7 mouse cellular contexts compared by ENCODE assay signal in genomic region chr2:90782901-90783486, GRCm38 (mm10). TPM values are rescaled to one million over a fixed set of nuclear protein-coding genes. Genes with fewer than 3 reads are reported as not detected.
DNase-seq lines count a peak whose midpoint lies in the region; ATAC-seq lines count a peak whose summit lies in the region.

No protein-coding gene starts in this region.

- peak overlapping the region; percentile 97 for H3K4me2 ChIP-seq in embryonic facial prominence, embryonic 12.5 days (replicated peaks)
- peak overlapping the region; percentile 71 for H3K4me2 ChIP-seq in liver, embryonic 12.5 days
- H3K4me2 ChIP-seq in neural tube, embryonic 11.5 days (ENCODE audit: low read depth): peak overlapping the region; percentile 63

- peak; percentile 26 for DNase-seq in Muller cell, postnatal 12 days (ENCODE audit: inconsistent ontology term)
- peak; percentile 19 for DNase-seq in adrenal gland, adult 8-10 months
- peak; percentile 16 to 21 for DNase-seq in heart, postnatal 36 days
- DNase-seq in neural tube, embryonic 11.5 days (ENCODE audit: low spot score): peak; percentile 29
- no peak for DNase-seq in frontal cortex, postnatal 10 days (ENCODE audit: low spot score in 2 of 2)

- peaks cover 30% of the 10 kb centered on the region for H3K36me3 ChIP-seq in embryonic facial prominence, embryonic 12.5 days
- H3K36me3 ChIP-seq in liver, embryonic 12.5 days: peaks cover 33% of the 10 kb centered on the region
- peaks cover 7% of the 10 kb centered on the region for H3K36me3 ChIP-seq in neural tube, embryonic 11.5 days (ENCODE audit: control insufficient read depth, insufficient read depth, low read length)

- ATAC-seq in embryonic facial prominence, embryonic 12.5 days (ENCODE audit: insufficient number of reproducible peaks, insufficient read depth, low FRiP score, low TSS enrichment): peak; percentile 53; the same call in 1 of the 2 replicates
- peak; percentile 47; the same call in 1 of the 2 replicates for ATAC-seq in liver, embryonic 12.5 days
- peak; percentile 49; the same call in 1 of the 2 replicates for ATAC-seq in neural tube, embryonic 11.5 days (ENCODE audit: insufficient read depth, low FRiP score, low TSS enrichment)

- no peaks in the 10 kb centered on the region for H3K27me3 ChIP-seq in embryonic facial prominence, embryonic 12.5 days
- peaks cover 34% of the 10 kb centered on the region for H3K27me3 ChIP-seq in liver, embryonic 12.5 days (replicated peaks)
- no peaks in the 10 kb centered on the region for H3K27me3 ChIP-seq in neural tube, embryonic 11.5 days (ENCODE audit: control insufficient read depth, insufficient read depth, low read length)

- no peaks in the 10 kb centered on the region for H3K9me3 ChIP-seq in embryonic facial prominence, embryonic 12.5 days
- no peaks in the 10 kb centered on the region for H3K9me3 ChIP-seq in liver, embryonic 12.5 days (replicated peaks)
- H3K9me3 ChIP-seq in neural tube, embryonic 11.5 days (ENCODE audit: control insufficient read depth, low read length): no peaks in the 10 kb centered on the region

- H3K4me1 ChIP-seq in embryonic facial prominence, embryonic 12.5 days: peaks cover 12% of the 10 kb centered on the region
- peaks cover 12% of the 10 kb centered on the region for H3K4me1 ChIP-seq in liver, embryonic 12.5 days
- peaks cover 4% of the 10 kb centered on the region; the same call in 1 of the 2 replicates for H3K4me1 ChIP-seq in neural tube, embryonic 11.5 days (ENCODE audit: control insufficient read depth, insufficient read depth, low read length)

- H3K9ac ChIP-seq in embryonic facial prominence, embryonic 12.5 days: peak overlapping the region; percentile 44; the same call in 1 of the 2 replicates
- H3K9ac ChIP-seq in liver, embryonic 12.5 days: peak overlapping the region; percentile 42
- peak overlapping the region; percentile 35 for H3K9ac ChIP-seq in neural tube, embryonic 11.5 days (ENCODE audit: low read length)

- intact Hi-C loops in heart, postnatal 36 days (cut with DNase I): no loop called here

- H3K27ac ChIP-seq in embryonic facial prominence, embryonic 12.5 days: no peak overlapping the region
- H3K27ac ChIP-seq in liver, embryonic 12.5 days: no peak overlapping the region
- H3K27ac ChIP-seq in neural tube, embryonic 11.5 days (ENCODE audit: low read depth, low read length): no peak overlapping the region

- peak overlapping the region; percentile 46 for H3K4me3 ChIP-seq in embryonic facial prominence, embryonic 12.5 days
- peak overlapping the region; percentile 44 for H3K4me3 ChIP-seq in liver, embryonic 12.5 days
- H3K4me3 ChIP-seq in neural tube, embryonic 11.5 days (ENCODE audit: low read depth, low read length): peak overlapping the region; percentile 26

- WGBS in embryonic facial prominence, embryonic 12.5 days: 2% methylated on average over 27 of the region's 29 CpGs
- WGBS in liver, embryonic 12.5 days (ENCODE audit: insufficient replicate concordance): 4% methylated on average over 29 of the region's 29 CpGs
- 2% methylated on average over 28 of the region's 29 CpGs for WGBS in neural tube, embryonic 11.5 days

RNA-seq across cellular contexts. Expression of gene Agbl2, which starts 0.5 kb away (rescaled TPM):
- 1 to 10 TPM in 2 of 4 experiments, under 1 TPM in 2; 0.78 to 1.0 (median 1.00) TPM for total RNA-seq in adrenal gland, adult 8-10 months (2022)
- polyA plus RNA-seq in embryonic facial prominence, embryonic 12.5 days (2016; fragmentation: Nextera tagmentation; extraction: Ambion mirVana): 0.98 and 1.1 TPM in 2 replicates
- total RNA-seq in heart, postnatal 36 days (2021): 1 to 10 TPM in 1 of 2 experiments, under 1 TPM in 1; 1.00 to 1.0 TPM
- 0.07 TPM in 2 replicates for polyA plus RNA-seq in liver, embryonic 12.5 days (2016; fragmentation: Nextera tagmentation; extraction: Ambion mirVana)
- polyA plus RNA-seq in neural tube, embryonic 11.5 days (2014; fragmentation: Nextera tagmentation; extraction: Ambion mirVana): 0.37 and 0.64 TPM in 2 replicates

RNA-seq across cellular contexts. Expression of gene Fnbp4, which starts 37.8 kb away (rescaled TPM):
- 100 to 1,000 TPM in 1 of 4 experiments, 10 to 100 TPM in 3; 42.9 to 112 (median 72.3) TPM for total RNA-seq in adrenal gland, adult 8-10 months (2022)
- polyA plus RNA-seq in embryonic facial prominence, embryonic 12.5 days (2016; fragmentation: Nextera tagmentation; extraction: Ambion mirVana): 158 TPM in 2 replicates
- 10 to 100 TPM; 13.4 to 16.5 TPM for total RNA-seq in heart, postnatal 36 days (2021)
- 62.9 and 67.1 TPM in 2 replicates for polyA plus RNA-seq in liver, embryonic 12.5 days (2016; fragmentation: Nextera tagmentation; extraction: Ambion mirVana)
- 104 and 105 TPM in 2 replicates for polyA plus RNA-seq in neural tube, embryonic 11.5 days (2014; fragmentation: Nextera tagmentation; extraction: Ambion mirVana)

Comparison
In these comparisons a context has a peak if more than half of its experiments do, and no peak if none do; other contexts are left out.
1. DNase-seq: peak in Muller cell, postnatal 12 days (single experiment), adrenal gland, adult 8-10 months (single experiment), heart, postnatal 36 days (2 of 2) and neural tube, embryonic 11.5 days (single experiment); none in frontal cortex, postnatal 10 days (0 of 2).
2. Peak in every context shown above with its lines, with median percentiles within 50 percentile points of each other: ATAC-seq, H3K4me2 ChIP-seq, H3K4me3 ChIP-seq and H3K9ac ChIP-seq.